Comparison of ENCODE assay signal across 15 mouse cellular contexts in genomic region chr1:172522524-172522923, GRCm38 (mm10). TPM values are rescaled to one million over a fixed set of nuclear protein-coding genes. Genes with fewer than 3 reads are reported as not detected.
A peak's percentile ranks its signal among the peaks of the same experiment; 100 is the strongest.
DNase-seq lines count a peak whose midpoint lies in the region; ATAC-seq and TF ChIP-seq lines count a peak whose summit lies in the region.
"Had no signal": no experiment of that assay in that cellular context is flagged by ENCODE, and none has a peak within 500 bp of the region (broad histone marks: within the 10 kb centered on the region; RNA-seq: fewer than 3 reads in every experiment).

No protein-coding gene starts in this region.

- TF ChIP-seq POLR2A in lung, adult 2 months (IDR thresholded peaks at IDR 0.05; ENCODE audit: borderline replicate concordance, extremely low read depth, low read depth, low read length), result no peak

- peaks cover 2% of the 10 kb centered on the region; the same call in 1 of the 2 replicates for H3K9me3 ChIP-seq in lung, embryonic 14.5 days (ENCODE audit: low read depth, low read length)
- H3K9me3 ChIP-seq in stomach, embryonic 14.5 days (ENCODE audit: control insufficient read depth, low read depth, low read length), result no peaks in the 10 kb centered on the region; the same call in 1 of the 2 replicates
- H3K9me3 ChIP-seq: hindbrain, embryonic 15.5 days; liver, embryonic 15.5 days had no signal

- peaks cover 31% of the 10 kb centered on the region for H3K4me1 ChIP-seq in lung, embryonic 14.5 days (ENCODE audit: insufficient read depth)
- H3K4me1 ChIP-seq in lung, adult 2 months (ENCODE audit: control insufficient read depth, insufficient read depth, low read length), result peaks cover 19% of the 10 kb centered on the region
- H3K4me1 ChIP-seq in stomach, embryonic 14.5 days (ENCODE audit: control insufficient read depth, insufficient read depth, low read length), result peaks cover 19% of the 10 kb centered on the region

- no peak overlapping the region for H3K4me3 ChIP-seq in lung, embryonic 14.5 days (ENCODE audit: low read depth, low read length)
- H3K4me3 ChIP-seq in lung, adult 2 months (replicated peaks; ENCODE audit: extremely low read depth, low read depth, low read length), result no peak overlapping the region
- no peak overlapping the region for H3K4me3 ChIP-seq in stomach, embryonic 14.5 days (ENCODE audit: low read depth, low read length)
- H3K4me3 ChIP-seq: hindbrain, embryonic 15.5 days; liver, embryonic 15.5 days had no signal

- no peaks in the 10 kb centered on the region for H3K27me3 ChIP-seq in lung, embryonic 14.5 days (ENCODE audit: insufficient read depth, low read length)
- no peaks in the 10 kb centered on the region for H3K27me3 ChIP-seq in stomach, embryonic 14.5 days (ENCODE audit: control insufficient read depth, insufficient read depth, low read length)
- H3K27me3 ChIP-seq: hindbrain, embryonic 15.5 days had no signal

- ATAC-seq in lung, embryonic 14.5 days (ENCODE audit: insufficient read depth), result no peak
- 0 out of 2 replicates have a peak, but pooled peaks have one; percentile 10 for ATAC-seq in stomach, embryonic 14.5 days (ENCODE audit: insufficient number of reproducible peaks, insufficient read depth, low FRiP score, low read depth)
- ATAC-seq in inflammation-experienced regulatory T-cells, adult 6 months, result no peak

- H3K36me3 ChIP-seq in lung, embryonic 14.5 days (ENCODE audit: insufficient read depth), result no peaks in the 10 kb centered on the region
- H3K36me3 ChIP-seq in stomach, embryonic 14.5 days (ENCODE audit: control insufficient read depth, insufficient read depth, low read length), result no peaks in the 10 kb centered on the region
- H3K36me3 ChIP-seq: hindbrain, embryonic 15.5 days; liver, embryonic 15.5 days had no signal

- WGBS in lung, embryonic 14.5 days, result 43% methylated on average over 7 of the region's 7 CpGs
- WGBS in lung, adult 2 months, result 50% methylated on average over 7 of the region's 7 CpGs
- 51% methylated on average over 7 of the region's 7 CpGs for WGBS in stomach, embryonic 14.5 days

- no peak overlapping the region for H3K9ac ChIP-seq in lung, embryonic 14.5 days
- no peak overlapping the region for H3K9ac ChIP-seq in stomach, embryonic 14.5 days (replicated peaks; ENCODE audit: low read depth, low read length)
- H3K9ac ChIP-seq: hindbrain, embryonic 15.5 days; liver, embryonic 15.5 days had no signal

- H3K27ac ChIP-seq in lung, embryonic 14.5 days (ENCODE audit: low read depth), result peak overlapping the region; percentile 46
- no peak overlapping the region for H3K27ac ChIP-seq in stomach, embryonic 14.5 days (ENCODE audit: low read length)
- H3K27ac ChIP-seq: hindbrain, embryonic 15.5 days; liver, embryonic 15.5 days had no signal

- no peak for TF ChIP-seq CTCF in lung, embryonic 14.5 days (IDR thresholded peaks at IDR 0.05; ENCODE audit: low read depth)
- no peak for TF ChIP-seq CTCF in lung, adult 2 months (IDR thresholded peaks at IDR 0.05; ENCODE audit: insufficient read depth, low read length)

- H3K4me2 ChIP-seq in lung, embryonic 14.5 days, result no peak overlapping the region
- H3K4me2 ChIP-seq in stomach, embryonic 14.5 days (replicated peaks; ENCODE audit: low read depth, low read length), result no peak overlapping the region
- H3K4me2 ChIP-seq: hindbrain, embryonic 15.5 days; liver, embryonic 15.5 days; midbrain, embryonic 11.5 days had no signal

- no peak for DNase-seq in lung, embryonic 14.5 days
- no peak for DNase-seq in lung, adult 2 months
- DNase-seq in ZHBTc4 (ENCODE audit: low read depth, low spot score), result peak; percentile 42
- DNase-seq in fat pad, adult 2 months (ENCODE audit: extremely low read depth, low read depth, low spot score), result peak; percentile 42
- DNase-seq in frontal cortex, postnatal 36 days (ENCODE audit: low spot score in 2 of 2), result no peak
- DNase-seq: cerebellum, adult 2 months; kidney, adult 2 months; kidney, postnatal 36 days; spleen, adult 18-20 months had no signal

RNA-seq across cellular contexts. Expression of gene Cfap45, which starts 1.9 kb away (rescaled TPM):
- polyA plus RNA-seq in lung, embryonic 14.5 days (2014; fragmentation: Nextera tagmentation; extraction: Ambion mirVana), result 4.2 and 5.1 TPM in 2 replicates
- polyA plus RNA-seq in lung, adult 2 months (2012; rRNA removed), result 7.1 and 7.3 TPM in 2 replicates
- 1.9 and 2.9 TPM in 2 replicates for polyA plus RNA-seq in stomach, embryonic 14.5 days (2014; fragmentation: Nextera tagmentation; extraction: Ambion mirVana)
- polyA plus RNA-seq in inflammation-experienced regulatory T-cells, adult 6 months (2017; shearing (Covaris generic)), result 1 to 10 TPM in 2 of 3 experiments, under 1 TPM in 1; 0.43 to 1.5 (median 1.2) TPM

RNA-seq across cellular contexts. Expression of gene Tagln2, which starts 22.7 kb away (rescaled TPM):
- polyA plus RNA-seq in lung, embryonic 14.5 days (2014; fragmentation: Nextera tagmentation; extraction: Ambion mirVana), result 395 and 407 TPM in 2 replicates
- 585 and 594 TPM in 2 replicates for polyA plus RNA-seq in lung, adult 2 months (2012; rRNA removed)
- 188 and 196 TPM in 2 replicates for polyA plus RNA-seq in stomach, embryonic 14.5 days (2014; fragmentation: Nextera tagmentation; extraction: Ambion mirVana)
- 100 to 1,000 TPM; 260 to 650 (median 280) TPM for polyA plus RNA-seq in inflammation-experienced regulatory T-cells, adult 6 months (2017; shearing (Covaris generic))

RNA-seq across cellular contexts. Expression of gene Vsig8, which starts 33.2 kb away (rescaled TPM):
- polyA plus RNA-seq in lung, embryonic 14.5 days (2014; fragmentation: Nextera tagmentation; extraction: Ambion mirVana), result 0.24 TPM in 1 of 2 replicates, not detected in the other
- 0.37 and 12.5 TPM in 2 replicates for polyA plus RNA-seq in lung, adult 2 months (2012; rRNA removed)
- 1.0 and 1.2 TPM in 2 replicates for polyA plus RNA-seq in stomach, embryonic 14.5 days (2014; fragmentation: Nextera tagmentation; extraction: Ambion mirVana)
- not detected for polyA plus RNA-seq in inflammation-experienced regulatory T-cells, adult 6 months (2017; shearing (Covaris generic))
- polyA plus RNA-seq: limb, embryonic 11.5 days; liver, embryonic 15.5 days had no signal

RNA-seq across cellular contexts. Expression of gene Igsf9, which starts 40.9 kb away (rescaled TPM):
- 23.5 and 26.0 TPM in 2 replicates for polyA plus RNA-seq in lung, embryonic 14.5 days (2014; fragmentation: Nextera tagmentation; extraction: Ambion mirVana)
- 11.1 and 11.8 TPM in 2 replicates for polyA plus RNA-seq in lung, adult 2 months (2012; rRNA removed)
- 41.5 and 48.1 TPM in 2 replicates for polyA plus RNA-seq in stomach, embryonic 14.5 days (2014; fragmentation: Nextera tagmentation; extraction: Ambion mirVana)
- polyA plus RNA-seq in inflammation-experienced regulatory T-cells, adult 6 months (2017; shearing (Covaris generic)), result 1 to 10 TPM in 1 of 3 experiments, under 1 TPM in 1, not detected in 1; 0.50 to 1.4 TPM

RNA-seq across cellular contexts. Expression of gene Slamf9, which starts 47.4 kb away (rescaled TPM):
- polyA plus RNA-seq in lung, embryonic 14.5 days (2014; fragmentation: Nextera tagmentation; extraction: Ambion mirVana), result 0.32 and 1.0 TPM in 2 replicates
- 10.6 and 15.2 TPM in 2 replicates for polyA plus RNA-seq in lung, adult 2 months (2012; rRNA removed)
- polyA plus RNA-seq in stomach, embryonic 14.5 days (2014; fragmentation: Nextera tagmentation; extraction: Ambion mirVana), result 0.43 and 0.45 TPM in 2 replicates
- under 1 TPM in 2 of 3 experiments, not detected in 1; 0.36 to 0.61 TPM for polyA plus RNA-seq in inflammation-experienced regulatory T-cells, adult 6 months (2017; shearing (Covaris generic))

Comparison
In these comparisons a context has a peak if more than half of its experiments do, and no peak if none do; other contexts are left out.
1. DNase-seq: peak in ZHBTc4 (single experiment) and fat pad, adult 2 months (single experiment); none in lung, embryonic 14.5 days (single experiment), lung, adult 2 months (single experiment) and frontal cortex, postnatal 36 days (0 of 2).